Mouse (Mus musculus) intestine, embryonic 16.5 days (tissue): ENCODE data around the gene Tfpt. TPM values are rescaled to one million over a fixed set of nuclear protein-coding genes. Genes with fewer than 3 reads are reported as not detected.

Source experiments
- ATAC-seq: fragments of 200-750 bp; cut with Nextera tagmentation; 2 replicates; pipeline ENCODE4 v1.8.0; 2017; ENCODE audit warnings: moderate TSS enrichment, moderate library complexity
- H3K27ac ChIP-seq: fragments of 300-500 bp; sonication (generic); 2 replicates; pipeline ENCODE4 v1.5.1; 2014; ENCODE audit warnings: mild to moderate bottlenecking, low read length
- H3K27me3 ChIP-seq: fragments of 300-500 bp; sonication (generic); replicated peaks from 2 replicates; pipeline ENCODE4 v1.6.1; 2014; ENCODE audit warnings: low read length, control low read depth, mixed read lengths; ENCODE audit not compliant: control insufficient read depth, insufficient read depth
- H3K36me3 ChIP-seq: fragments of 300-500 bp; sonication (generic); 2 replicates; pipeline ENCODE4 v1.6.1; 2014; ENCODE audit warnings: low read length, control low read depth; ENCODE audit not compliant: control insufficient read depth, insufficient read depth
- H3K4me1 ChIP-seq: fragments of 300-500 bp; sonication (generic); 2 replicates; pipeline ENCODE4 v1.6.1; 2014; ENCODE audit warnings: low read length, control low read depth, mixed read lengths; ENCODE audit not compliant: control insufficient read depth, insufficient read depth
- H3K4me2 ChIP-seq: fragments of 300-500 bp; sonication (generic); 2 replicates; pipeline ENCODE4 v1.6.1; 2014; ENCODE audit warnings: low read depth, low read length, control low read depth
- H3K4me3 ChIP-seq: fragments of 300-500 bp; sonication (generic); 2 replicates; pipeline ENCODE4 v1.5.1; 2014; ENCODE audit warnings: mild to moderate bottlenecking, low read length
- H3K9ac ChIP-seq: fragments of 300-500 bp; sonication (generic); 2 replicates; pipeline ENCODE4 v1.6.1; 2014; ENCODE audit warnings: low read depth, low read length
- H3K9me3 ChIP-seq: fragments of 300-500 bp; sonication (generic); 2 replicates; pipeline ENCODE4 v1.6.1; 2016; ENCODE audit warnings: low read length, control low read depth; ENCODE audit not compliant: control insufficient read depth
- WGBS: fragments of 180-500 bp; shearing (Covaris S2); extraction: QIAGEN DNeasy Blood & Tissue Kit; methylation state at CpG from one replicate; pipeline ENCODE4 v1.1.7; 2014; 5-methylcytosine and 5-hydroxymethylcytosine counted together
- polyA plus RNA-seq: library from polyadenylated mRNA; unstranded; fragments of >200 nt; fragmentation: Nextera tagmentation; extraction: Ambion mirVana; gene quantifications from 2 replicates; pipeline ENCODE4 v1.2.1, GENCODE M21; 2015

Gene Tfpt
- polyA plus RNA-seq: 15.5 and 18.0 TPM in 2 replicates

DNA sequence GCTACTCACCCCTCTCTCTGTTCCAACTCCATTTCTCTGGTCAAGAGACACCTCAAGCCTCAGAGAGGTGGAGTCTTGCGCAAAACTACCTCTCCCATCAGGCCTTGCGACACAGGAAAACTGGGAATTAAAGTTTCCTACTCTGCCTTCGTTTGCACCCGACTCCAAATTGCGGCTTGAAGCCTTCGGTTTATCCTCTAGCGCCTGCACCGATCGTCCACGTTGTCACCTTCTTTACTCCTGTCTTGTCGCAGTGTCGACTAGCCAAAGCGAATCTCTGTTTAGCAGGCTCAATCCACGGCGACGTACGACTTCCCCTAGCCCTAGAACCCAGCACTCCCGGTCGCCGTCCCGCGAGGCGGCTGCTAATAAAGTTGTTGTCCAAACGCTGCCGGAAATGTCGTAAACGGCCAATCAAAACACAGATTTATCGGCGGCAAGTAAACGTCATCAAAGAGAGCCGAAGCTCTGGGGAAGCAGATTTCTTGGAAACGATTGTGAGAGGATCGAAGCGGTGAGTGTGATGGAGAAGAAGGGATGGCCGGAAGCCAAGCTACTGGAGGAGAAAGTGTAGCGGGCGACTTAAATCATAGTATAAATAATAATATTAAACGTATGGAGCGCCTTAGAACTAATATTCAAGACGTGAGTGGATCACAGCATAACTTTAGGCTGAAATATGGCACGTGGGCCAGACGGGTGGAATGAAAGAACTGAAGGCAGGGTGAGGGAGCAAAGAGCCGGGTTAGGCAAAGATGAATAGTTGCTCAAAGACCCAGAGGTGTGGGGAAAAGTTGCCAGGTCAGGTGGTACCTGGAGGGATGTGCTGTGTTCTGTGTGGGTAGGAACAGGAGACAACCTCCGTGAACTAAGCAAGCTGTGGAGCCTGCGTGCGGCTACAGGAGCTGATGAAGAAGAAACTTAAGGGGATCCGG, at the start of gene Tfpt, which contains the start of gene Prpf31:
TSS of gene Tfpt (minus strand) at position 387 of the 935 bp plus-strand sequence.
TSS of gene Prpf31 (plus strand) at position 443 of the 935 bp plus-strand sequence.
- peak within 1 kb of the TSS; percentile 96 for H3K4me2 ChIP-seq
- peaks cover 14% of the 10 kb centered on the region for H3K4me1 ChIP-seq
- H3K27me3 ChIP-seq: no peaks in the 10 kb centered on the region
- under 1% methylated on average over 47 of the region's 47 CpGs for WGBS
- H3K4me3 ChIP-seq: peak within 1 kb of the TSS; percentile 57
- peak within 1 kb of the TSS; percentile 74 for H3K9ac ChIP-seq
- no peaks in the 10 kb centered on the region for H3K36me3 ChIP-seq
- peak; percentile 94 for ATAC-seq
- H3K9me3 ChIP-seq: no peaks in the 10 kb centered on the region
- H3K27ac ChIP-seq: peak within 1 kb of the TSS; percentile 53

GRCm38 (mm10) chr7:3677342-3677741, 47.6 kb upstream of the Tfpt start, which contains the start of gene Tmc4:
Gene Tmc4, minus strand, starts transcription at chr7:3677553.
- peak; percentile 91 for ATAC-seq
- Histone ChIP-seq H3K4me3 (peak within 1 kb of the TSS; percentile 49), H3K27me3 (no peaks in the 10 kb centered on the region), H3K36me3 (no peaks in the 10 kb centered on the region), H3K4me2 (peak within 1 kb of the TSS; percentile 50), H3K9me3 (no peaks in the 10 kb centered on the region), H3K4me1 (peaks cover 4% of the 10 kb centered on the region; the same call in 1 of the 2 replicates), H3K9ac (peak within 1 kb of the TSS; percentile 65), H3K27ac (peak within 1 kb of the TSS; percentile 67)
- 33% methylated on average over 9 of the region's 9 CpGs for WGBS

DNA sequence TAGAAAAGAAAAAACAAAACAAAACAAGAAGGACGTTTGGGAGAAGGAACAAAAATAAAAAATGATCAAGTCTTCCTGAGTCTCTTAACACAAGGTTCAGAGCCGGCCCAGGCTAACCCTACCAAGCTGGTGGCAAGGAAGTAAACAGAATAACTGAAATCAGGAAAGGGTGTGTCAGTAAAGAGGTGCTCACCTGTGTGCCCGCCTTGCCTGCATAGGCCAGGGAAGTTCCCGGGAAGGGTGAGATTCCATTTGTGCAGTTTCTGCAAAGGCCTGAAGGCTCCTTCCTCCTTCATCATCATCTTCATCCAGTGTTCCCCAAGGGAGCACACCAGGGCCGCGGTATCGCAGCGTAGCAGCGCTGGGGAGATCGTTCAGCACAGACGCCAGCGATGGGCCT, 46.6 kb upstream of the Tfpt start:
- no peaks in the 10 kb centered on the region for H3K9me3 ChIP-seq
- peak overlapping the region; percentile 67 for H3K27ac ChIP-seq
- peak overlapping the region; percentile 65 for H3K9ac ChIP-seq
- no peaks in the 10 kb centered on the region for H3K36me3 ChIP-seq
- peaks cover 4% of the 10 kb centered on the region; the same call in 1 of the 2 replicates for H3K4me1 ChIP-seq
- WGBS: 67% methylated on average over 12 of the region's 12 CpGs
- H3K27me3 ChIP-seq: no peaks in the 10 kb centered on the region
- ATAC-seq: peak; percentile 57
- peak overlapping the region; percentile 50 for H3K4me2 ChIP-seq
- H3K4me3 ChIP-seq: peak overlapping the region; percentile 49

- ATAC-seq: no peak
- no peak overlapping the region for H3K27ac ChIP-seq
- 75% methylated on average over 3 of the region's 3 CpGs for WGBS
These were observed 45.5 kb upstream of the Tfpt start for GRCm38 (mm10) chr7:3675228-3675548.

GRCm38 (mm10) chr7:3674507-3675227, 44.9 kb upstream of the Tfpt start:
- Histone ChIP-seq H3K9ac (0 out of 2 replicates have a peak overlapping the region, but pooled peaks have one; percentile 30), H3K9me3 (no peaks in the 10 kb centered on the region), H3K4me3 (no peak overlapping the region), H3K27me3 (no peaks in the 10 kb centered on the region), H3K27ac (no peak overlapping the region), H3K4me1 (peaks cover 4% of the 10 kb centered on the region; the same call in 1 of the 2 replicates), H3K36me3 (0 out of 2 replicates have a peak, but pooled peaks cover 3% of the 10 kb centered on the region), H3K4me2 (no peak overlapping the region)
- 73% methylated on average over 10 of the region's 10 CpGs for WGBS
- peak; percentile 68 for ATAC-seq

More at GRCm38 (mm10) chr7:3675228-3675548, 45.5 kb upstream of the Tfpt start:
- Histone ChIP-seq H3K9me3 (no peaks in the 10 kb centered on the region), H3K4me2 (no peak overlapping the region), H3K9ac (0 out of 2 replicates have a peak overlapping the region, but pooled peaks have one; percentile 30), H3K4me1 (peaks cover 4% of the 10 kb centered on the region; the same call in 1 of the 2 replicates), H3K27me3 (no peaks in the 10 kb centered on the region), H3K36me3 (0 out of 2 replicates have a peak, but pooled peaks cover 2% of the 10 kb centered on the region), H3K4me3 (no peak overlapping the region)

DNA sequence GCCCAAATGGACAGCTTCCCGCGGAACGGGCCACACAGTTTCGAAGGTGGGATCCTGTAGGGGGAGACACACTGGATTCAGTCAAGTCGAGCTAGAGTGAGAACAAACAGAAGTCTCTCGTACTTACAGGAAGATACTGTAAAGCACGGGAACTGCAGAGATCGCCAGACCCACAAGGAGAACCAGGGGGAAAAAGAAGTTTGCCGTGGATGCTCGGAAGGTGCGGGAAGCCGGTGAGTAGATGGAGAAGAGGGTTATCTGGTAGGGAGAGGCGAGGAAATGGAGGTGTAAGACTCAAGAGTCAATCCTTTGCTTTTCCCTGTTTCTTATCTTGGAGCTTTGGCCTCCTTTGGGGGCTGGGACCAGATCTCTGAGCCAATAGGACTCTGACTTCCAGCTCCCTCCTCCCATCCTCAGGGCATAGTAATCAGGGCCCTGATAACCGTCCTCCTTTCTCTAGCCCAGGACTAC, 37.2 kb upstream of the Tfpt start:
- WGBS: 18% methylated on average over 14 of the region's 14 CpGs
- H3K36me3 ChIP-seq: peaks cover 15% of the 10 kb centered on the region; the same call in 1 of the 2 replicates
- H3K27ac ChIP-seq: peak overlapping the region; percentile 59
- peak overlapping the region; percentile 57 for H3K9ac ChIP-seq
- peaks cover 25% of the 10 kb centered on the region for H3K4me1 ChIP-seq
- H3K9me3 ChIP-seq: no peaks in the 10 kb centered on the region
- peak overlapping the region; percentile 30 for H3K4me2 ChIP-seq
- no peaks in the 10 kb centered on the region for H3K27me3 ChIP-seq
- ATAC-seq: peak; percentile 58
- H3K4me3 ChIP-seq: peak overlapping the region; percentile 35

DNA sequence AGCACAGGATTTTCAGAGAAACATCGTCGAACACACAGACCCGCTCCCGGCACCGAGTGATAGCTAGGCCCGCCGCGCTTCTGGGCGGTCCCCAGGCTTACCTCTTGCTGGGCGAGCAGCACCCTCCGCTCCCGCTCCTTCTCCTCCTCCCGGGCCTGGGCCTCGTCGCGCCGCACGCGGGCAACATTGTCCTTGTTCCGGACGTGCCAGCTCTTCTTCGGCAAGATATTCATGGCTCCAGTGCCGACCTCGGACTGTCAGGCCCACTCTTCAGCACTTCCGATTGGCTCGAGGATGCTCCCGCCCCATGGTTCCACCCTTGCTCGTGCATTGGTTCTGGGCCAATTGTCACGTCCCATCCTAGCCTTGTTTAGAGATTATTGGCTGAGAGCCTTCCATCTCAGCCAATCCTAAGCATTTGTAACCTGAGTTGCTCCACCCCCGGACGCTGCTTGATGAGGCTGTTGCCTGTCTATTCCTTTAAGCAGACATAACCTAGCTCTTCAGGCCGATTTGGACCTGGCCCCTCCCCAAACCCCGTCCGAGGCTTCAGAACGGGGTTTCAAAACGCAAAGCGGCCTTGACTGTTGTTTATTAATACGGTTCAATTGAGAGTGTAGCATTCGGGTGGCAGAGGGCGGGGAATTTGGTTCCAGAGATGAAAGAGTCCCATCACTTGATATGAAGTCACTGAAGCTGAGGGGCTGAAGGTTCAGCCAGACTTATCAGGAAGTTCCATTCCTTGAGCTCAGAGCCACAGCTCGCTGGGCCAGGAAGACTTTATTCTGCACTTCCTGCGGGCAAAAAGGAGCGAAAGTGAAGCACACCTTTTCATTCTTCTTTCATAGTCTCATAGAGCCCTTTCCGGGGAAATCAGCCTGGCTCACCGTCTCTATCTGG, 35.7 kb upstream of the Tfpt start, which contains the start of gene Leng1:
TSS of gene Leng1 (minus strand) at position 626 of the 900 bp plus-strand sequence.
- Histone ChIP-seq H3K4me3 (peak within 1 kb of the TSS; percentile 71), H3K4me2 (peak within 1 kb of the TSS; percentile 81), H3K9ac (peak within 1 kb of the TSS; percentile 83), H3K9me3 (no peaks in the 10 kb centered on the region), H3K27ac (peak within 1 kb of the TSS; percentile 93), H3K27me3 (no peaks in the 10 kb centered on the region), H3K36me3 (peaks cover 15% of the 10 kb centered on the region; the same call in 1 of the 2 replicates), H3K4me1 (peaks cover 25% of the 10 kb centered on the region)
- peak; percentile 98 for ATAC-seq
- 3% methylated on average over 45 of the region's 45 CpGs for WGBS

DNA sequence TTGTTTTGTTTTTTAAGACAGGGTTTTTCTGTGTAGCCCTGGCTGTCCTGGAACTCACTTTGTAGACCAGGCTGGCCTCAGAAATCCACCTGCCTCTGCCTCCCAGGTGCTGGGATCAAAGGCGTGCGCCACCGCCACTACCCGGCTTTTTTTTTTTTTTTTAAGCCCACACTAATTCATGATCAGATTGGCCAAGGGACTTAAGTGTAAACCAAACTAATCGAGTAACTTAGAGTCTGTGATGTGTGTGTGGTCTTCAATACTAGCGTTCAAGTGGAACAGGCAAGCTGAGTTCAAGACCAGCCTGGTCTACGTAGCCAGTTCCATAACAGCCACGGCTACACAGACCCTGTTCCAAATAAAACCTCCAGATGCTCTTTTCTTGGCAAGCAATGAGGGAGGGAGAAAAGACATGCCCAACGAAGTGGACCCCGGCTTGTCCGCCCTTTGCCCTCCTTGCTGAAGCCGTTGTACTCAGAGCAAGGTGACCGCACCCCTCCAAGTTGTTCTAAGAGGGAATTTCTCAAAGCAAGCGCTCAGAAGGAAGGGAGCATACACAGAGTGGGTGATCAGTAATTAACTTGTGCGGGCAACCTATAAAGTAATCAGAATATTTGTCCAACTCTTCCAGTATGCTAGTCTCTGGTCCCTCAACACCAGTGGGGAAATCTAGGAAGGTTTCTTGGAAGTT, 34.9 kb upstream of the Tfpt start:
- H3K4me2 ChIP-seq: peak overlapping the region; percentile 81
- H3K36me3 ChIP-seq: peaks cover 18% of the 10 kb centered on the region; the same call in 1 of the 2 replicates
- H3K9me3 ChIP-seq: no peaks in the 10 kb centered on the region
- H3K4me3 ChIP-seq: peak overlapping the region; percentile 71
- H3K9ac ChIP-seq: peak overlapping the region; percentile 83
- no peaks in the 10 kb centered on the region for H3K27me3 ChIP-seq
- 22% methylated on average over 15 of the region's 15 CpGs for WGBS
- H3K4me1 ChIP-seq: peaks cover 25% of the 10 kb centered on the region
- peak; percentile 60 for ATAC-seq
- H3K27ac ChIP-seq: peak overlapping the region; percentile 93
